Mouse (Mus musculus): ENCODE results near the gene Arrdc3. TPM values are rescaled to one million over a fixed set of nuclear protein-coding genes. Genes with fewer than 3 reads are reported as not detected.
A peak's percentile ranks its signal among the peaks of the same experiment; 100 is the strongest.
"Not testable (repeated sequence)": the region's sequence is repeated elsewhere in the genome, so short reads cannot be mapped to it uniquely, and the experiment has no call there.

Gene Arrdc3
- polyA plus RNA-seq, 1 experiment from 2014 or later = 44.2 TPM

- Histone ChIP-seq H3K4me3 (ENCODE audit: low read depth, low read length) (peak overlapping the region; percentile 94), H3K27ac (replicated peaks; ENCODE audit: low read depth, low read length) (peak overlapping the region; percentile 100), H3K9ac (ENCODE audit: low read depth, low read length) (peak overlapping the region; percentile 100), H3K9me3 (ENCODE audit: control insufficient read depth, low read length) (no peaks in the 10 kb centered on the region), H3K36me3 (ENCODE audit: control insufficient read depth, insufficient read depth, low read length) (peaks cover 14% of the 10 kb centered on the region), H3K4me2 (ENCODE audit: low read depth, low read length) (peak overlapping the region; percentile 64), H3K27me3 (replicated peaks; ENCODE audit: control insufficient read depth, insufficient read depth, low read length) (no peaks in the 10 kb centered on the region), H3K4me1 (ENCODE audit: control insufficient read depth, insufficient read depth, low read length) (peaks cover 3% of the 10 kb centered on the region)
- no peak for ATAC-seq (ENCODE audit: low read depth)
- peak; percentile 97 for DNase-seq (ENCODE audit: low spot score)
- WGBS = under 1% methylated on average over 15 of the region's 15 CpGs
Measured at GRCm38 (mm10) chr13:80884377-80884983, 1.3 kb downstream of the Arrdc3 start.

- Histone ChIP-seq H3K36me3 (ENCODE audit: control insufficient read depth, insufficient read depth, low read length) (peaks cover 18% of the 10 kb centered on the region), H3K4me2 (ENCODE audit: low read depth, low read length) (peak overlapping the region; percentile 64), H3K4me3 (ENCODE audit: low read depth, low read length) (peak overlapping the region; percentile 94), H3K27ac (replicated peaks; ENCODE audit: low read depth, low read length) (peak overlapping the region; percentile 100), H3K9ac (ENCODE audit: low read depth, low read length) (peak overlapping the region; percentile 100), H3K27me3 (replicated peaks; ENCODE audit: control insufficient read depth, insufficient read depth, low read length) (no peaks in the 10 kb centered on the region), H3K9me3 (ENCODE audit: control insufficient read depth, low read length) (no peaks in the 10 kb centered on the region), H3K4me1 (ENCODE audit: control insufficient read depth, insufficient read depth, low read length) (peaks cover 3% of the 10 kb centered on the region)
- peak; percentile 99 for DNase-seq (ENCODE audit: low spot score)
- ATAC-seq (ENCODE audit: low read depth) = peak; percentile 89
- 0% methylated on average over 27 of the region's 47 CpGs for WGBS
Measured at GRCm38 (mm10) chr13:80885103-80885833, 2.1 kb downstream of the Arrdc3 start.

GRCm38 (mm10) chr13:80885834-80886663 lies 2.9 kb downstream of the Arrdc3 start:
- H3K9me3 ChIP-seq (ENCODE audit: control insufficient read depth, low read length) = no peaks in the 10 kb centered on the region
- H3K4me3 ChIP-seq (ENCODE audit: low read depth, low read length) = peak overlapping the region; percentile 94
- no peaks in the 10 kb centered on the region for H3K27me3 ChIP-seq (replicated peaks; ENCODE audit: control insufficient read depth, insufficient read depth, low read length)
- peak overlapping the region; percentile 64 for H3K4me2 ChIP-seq (ENCODE audit: low read depth, low read length)
- DNase-seq (ENCODE audit: low spot score) (peak; percentile 98), ATAC-seq (ENCODE audit: low read depth) (peak; percentile 93)
- peaks cover 3% of the 10 kb centered on the region for H3K4me1 ChIP-seq (ENCODE audit: control insufficient read depth, insufficient read depth, low read length)
- under 1% methylated on average over 29 of the region's 72 CpGs for WGBS
- H3K36me3 ChIP-seq (ENCODE audit: control insufficient read depth, insufficient read depth, low read length) = peaks cover 26% of the 10 kb centered on the region
- peak overlapping the region; percentile 100 for H3K27ac ChIP-seq (replicated peaks; ENCODE audit: low read depth, low read length)
- H3K9ac ChIP-seq (ENCODE audit: low read depth, low read length) = peak overlapping the region; percentile 100

- Histone ChIP-seq H3K4me1 (ENCODE audit: control insufficient read depth, insufficient read depth, low read length) (peaks cover 3% of the 10 kb centered on the region), H3K27me3 (replicated peaks; ENCODE audit: control insufficient read depth, insufficient read depth, low read length) (no peaks in the 10 kb centered on the region), H3K36me3 (ENCODE audit: control insufficient read depth, insufficient read depth, low read length) (peaks cover 32% of the 10 kb centered on the region), H3K9ac (ENCODE audit: low read depth, low read length) (peak overlapping the region; percentile 100), H3K4me2 (ENCODE audit: low read depth, low read length) (peak overlapping the region; percentile 64), H3K9me3 (ENCODE audit: control insufficient read depth, low read length) (no peaks in the 10 kb centered on the region), H3K4me3 (ENCODE audit: low read depth, low read length) (peak overlapping the region; percentile 94), H3K27ac (replicated peaks; ENCODE audit: low read depth, low read length) (peak overlapping the region; percentile 100)
- 19% methylated on average over 6 of the region's 6 CpGs for WGBS
- DNase-seq (ENCODE audit: low spot score) (peak; percentile 70), ATAC-seq (ENCODE audit: low read depth) (no peak)
Measured at GRCm38 (mm10) chr13:80886664-80887210, 3.6 kb downstream of the Arrdc3 start.

- DNase-seq (ENCODE audit: low spot score) = no peak
- no peak for ATAC-seq (ENCODE audit: low read depth)
- no peak overlapping the region; the same call in 1 of the 2 replicates for H3K27ac ChIP-seq (replicated peaks; ENCODE audit: low read depth, low read length)
- H3K9ac ChIP-seq (ENCODE audit: low read depth, low read length) = no peak overlapping the region
- no peaks in the 10 kb centered on the region for H3K27me3 ChIP-seq (replicated peaks; ENCODE audit: control insufficient read depth, insufficient read depth, low read length)
- 71% methylated on average over 2 of the region's 2 CpGs for whole genome bisulfite sequencing
- peaks cover 41% of the 10 kb centered on the region for H3K36me3 ChIP-seq (ENCODE audit: control insufficient read depth, insufficient read depth, low read length)
- H3K4me3 ChIP-seq (ENCODE audit: low read depth, low read length) = no peak overlapping the region
- H3K9me3 ChIP-seq (ENCODE audit: control insufficient read depth, low read length) = no peaks in the 10 kb centered on the region
- H3K4me2 ChIP-seq (ENCODE audit: low read depth, low read length) = no peak overlapping the region
- peaks cover 3% of the 10 kb centered on the region; the same call in 1 of the 2 replicates for H3K4me1 ChIP-seq (ENCODE audit: control insufficient read depth, insufficient read depth, low read length)
Measured at GRCm38 (mm10) chr13:80887842-80888241, 4.7 kb downstream of the Arrdc3 start.

- not testable (repeated sequence) for H3K4me3 ChIP-seq (ENCODE audit: low read depth, low read length); H3K9ac ChIP-seq (ENCODE audit: low read depth, low read length); H3K27me3 ChIP-seq (replicated peaks; ENCODE audit: control insufficient read depth, insufficient read depth, low read length); H3K9me3 ChIP-seq (ENCODE audit: control insufficient read depth, low read length); H3K4me2 ChIP-seq (ENCODE audit: low read depth, low read length); ATAC-seq (ENCODE audit: low read depth); H3K27ac ChIP-seq (replicated peaks; ENCODE audit: low read depth, low read length); DNase-seq (ENCODE audit: low spot score); H3K4me1 ChIP-seq (ENCODE audit: control insufficient read depth, insufficient read depth, low read length)
- peaks cover 65% of the 10 kb centered on the region for H3K36me3 ChIP-seq (ENCODE audit: control insufficient read depth, insufficient read depth, low read length)
- WGBS = 88% methylated on average over 3 of the region's 3 CpGs
Measured at GRCm38 (mm10) chr13:80894928-80895327, 11.7 kb downstream of the Arrdc3 start.

GRCm38 (mm10) chr13:80897411-80897810 lies 14.2 kb downstream of the Arrdc3 start:
- H3K4me2 ChIP-seq (ENCODE audit: low read depth, low read length) = no peak overlapping the region
- H3K9me3 ChIP-seq (ENCODE audit: control insufficient read depth, low read length) = 0 out of 2 replicates have a peak, but pooled peaks cover 5% of the 10 kb centered on the region
- no peak overlapping the region for H3K9ac ChIP-seq (ENCODE audit: low read depth, low read length)
- WGBS = 64% methylated on average over 1 of the region's 1 CpGs
- DNase-seq (ENCODE audit: low spot score) (no peak), ATAC-seq (ENCODE audit: low read depth) (no peak)
- no peak overlapping the region for H3K4me3 ChIP-seq (ENCODE audit: low read depth, low read length)
- no peak overlapping the region for H3K27ac ChIP-seq (replicated peaks; ENCODE audit: low read depth, low read length)
- H3K4me1 ChIP-seq (ENCODE audit: control insufficient read depth, insufficient read depth, low read length) = no peaks in the 10 kb centered on the region
- H3K36me3 ChIP-seq (ENCODE audit: control insufficient read depth, insufficient read depth, low read length) = peaks cover 42% of the 10 kb centered on the region
- H3K27me3 ChIP-seq (replicated peaks; ENCODE audit: control insufficient read depth, insufficient read depth, low read length) = no peaks in the 10 kb centered on the region

- no peak overlapping the region for H3K27ac ChIP-seq (replicated peaks; ENCODE audit: low read depth, low read length)
- no peak overlapping the region for H3K4me2 ChIP-seq (ENCODE audit: low read depth, low read length)
- no peak overlapping the region for H3K9ac ChIP-seq (ENCODE audit: low read depth, low read length)
- no peaks in the 10 kb centered on the region for H3K4me1 ChIP-seq (ENCODE audit: control insufficient read depth, insufficient read depth, low read length)
- no peaks in the 10 kb centered on the region for H3K27me3 ChIP-seq (replicated peaks; ENCODE audit: control insufficient read depth, insufficient read depth, low read length)
- H3K4me3 ChIP-seq (ENCODE audit: low read depth, low read length) = no peak overlapping the region
- DNase-seq (ENCODE audit: low spot score) = no peak
- peaks cover 37% of the 10 kb centered on the region for H3K36me3 ChIP-seq (ENCODE audit: control insufficient read depth, insufficient read depth, low read length)
- 0 out of 2 replicates have a peak, but pooled peaks cover 5% of the 10 kb centered on the region for H3K9me3 ChIP-seq (ENCODE audit: control insufficient read depth, low read length)
- no peak for ATAC-seq (ENCODE audit: low read depth)
- WGBS = 82% methylated on average over 4 of the region's 4 CpGs
Measured at GRCm38 (mm10) chr13:80898095-80898494, 14.9 kb downstream of the Arrdc3 start.
